Mouse (Mus musculus): ENCODE results near the gene Man1a.

The Man1a gene

GRCm38 (mm10) chr10:54076420-54076819, at the start of gene Man1a:
TSS of gene Man1a (minus strand) at chr10:54076609.
- DNase-seq (ENCODE audit: low spot score) = no peak

- no peak for DNase-seq (ENCODE audit: low spot score)
Observed at GRCm38 (mm10) chr10:54121816-54122215, 45.4 kb upstream of the Man1a start.

GRCm38 (mm10) chr10:54120375-54120774, 44.0 kb upstream of the Man1a start:
- no peak for DNase-seq (ENCODE audit: low spot score)

- DNase-seq (ENCODE audit: low spot score) = no peak
Observed at GRCm38 (mm10) chr10:54119303-54119702, 42.9 kb upstream of the Man1a start.

GRCm38 (mm10) chr10:54118223-54118912, 42.0 kb upstream of the Man1a start:
- DNase-seq (ENCODE audit: low spot score) = no peak

GRCm38 (mm10) chr10:54117763-54118162, 41.4 kb upstream of the Man1a start:
- no peak for DNase-seq (ENCODE audit: low spot score)

- DNase-seq (ENCODE audit: low spot score) = peak; percentile 40
Observed at GRCm38 (mm10) chr10:54103671-54104070, 27.3 kb upstream of the Man1a start.

- no peak for DNase-seq (ENCODE audit: low spot score)
Observed at GRCm38 (mm10) chr10:54092081-54092480, 15.7 kb upstream of the Man1a start.

GRCm38 (mm10) chr10:54089923-54090322, 13.5 kb upstream of the Man1a start:
- no peak for DNase-seq (ENCODE audit: low spot score)

GRCm38 (mm10) chr10:54087346-54087745, 10.9 kb upstream of the Man1a start:
- DNase-seq (ENCODE audit: low spot score) = no peak

- no peak for DNase-seq (ENCODE audit: low spot score)
Observed at GRCm38 (mm10) chr10:54085073-54085472, 8.7 kb upstream of the Man1a start.

- no peak for DNase-seq (ENCODE audit: low spot score)
Observed at GRCm38 (mm10) chr10:54077005-54077404, 596 bp upstream of the Man1a start.

- peak; percentile 88 for DNase-seq (ENCODE audit: low spot score)
Observed at GRCm38 (mm10) chr10:54075441-54076010, 883 bp downstream of the Man1a start.

- DNase-seq (ENCODE audit: low spot score) = peak; percentile 61
Observed at GRCm38 (mm10) chr10:54074609-54075421, 1.6 kb downstream of the Man1a start.

- DNase-seq (ENCODE audit: low spot score) = no peak
Observed at GRCm38 (mm10) chr10:54074247-54074608, 2.2 kb downstream of the Man1a start.

- DNase-seq (ENCODE audit: low spot score) = no peak
Observed at GRCm38 (mm10) chr10:54073641-54074203, 2.7 kb downstream of the Man1a start.

- DNase-seq (ENCODE audit: low spot score) = no peak
Observed at GRCm38 (mm10) chr10:54072336-54072735, 4.1 kb downstream of the Man1a start.

- no peak for DNase-seq (ENCODE audit: low spot score)
Observed at GRCm38 (mm10) chr10:54070496-54070895, 5.9 kb downstream of the Man1a start.

- no peak for DNase-seq (ENCODE audit: low spot score)
Observed at GRCm38 (mm10) chr10:54069412-54069811, 7.0 kb downstream of the Man1a start.

- no peak for DNase-seq (ENCODE audit: low spot score)
Observed at GRCm38 (mm10) chr10:54066683-54067082, 9.7 kb downstream of the Man1a start.

GRCm38 (mm10) chr10:54063551-54064260, 12.7 kb downstream of the Man1a start:
- no peak for DNase-seq (ENCODE audit: low spot score)

- DNase-seq (ENCODE audit: low spot score) = no peak
Observed at GRCm38 (mm10) chr10:54062835-54063234, 13.6 kb downstream of the Man1a start.
